Mouse (Mus musculus): ENCODE measurements around the gene Tdrkh. TPM values are rescaled to one million over a fixed set of nuclear protein-coding genes. Genes with fewer than 3 reads are reported as not detected.

Gene Tdrkh
- polyA plus RNA-seq, 1 experiment from 2014 or later = 45.8 TPM

- Histone ChIP-seq H3K9me3 (ENCODE audit: control insufficient read depth, low read length) (no peaks in the 10 kb centered on the region), H3K9ac (0 out of 2 replicates have a peak within 1 kb of the TSS, but pooled peaks have one; percentile 20), H3K27ac (no peak within 1 kb of the TSS), H3K4me3 (replicated peaks; ENCODE audit: low read length) (no peak within 1 kb of the TSS), H3K4me1 (replicated peaks; ENCODE audit: control insufficient read depth, insufficient read depth, low read length) (peaks cover 13% of the 10 kb centered on the region; the same call in 1 of the 2 replicates), H3K36me3 (replicated peaks; ENCODE audit: control insufficient read depth, insufficient read depth) (no peaks in the 10 kb centered on the region), H3K4me2 (replicated peaks) (peak within 1 kb of the TSS; percentile 40), H3K27me3 (ENCODE audit: control insufficient read depth, insufficient read depth, low read length) (no peaks in the 10 kb centered on the region)
- DNase-seq (ENCODE audit: low spot score) = no peak
- WGBS = 14% methylated on average over 5 of the region's 5 CpGs
- no peak for ATAC-seq (ENCODE audit: low FRiP score)
Observed at GRCm38 (mm10) chr3:94372641-94373040, 40.4 kb upstream of the Tdrkh start, which contains the start of gene Rorc. TSS of gene Rorc (plus strand) at chr3:94372794.

- Histone ChIP-seq H3K9ac (0 out of 2 replicates have a peak overlapping the region, but pooled peaks have one; percentile 20), H3K36me3 (replicated peaks; ENCODE audit: control insufficient read depth, insufficient read depth) (no peaks in the 10 kb centered on the region), H3K4me2 (replicated peaks) (peak overlapping the region; percentile 40), H3K4me3 (replicated peaks; ENCODE audit: low read length) (no peak overlapping the region), H3K27ac (no peak overlapping the region), H3K4me1 (replicated peaks; ENCODE audit: control insufficient read depth, insufficient read depth, low read length) (peaks cover 13% of the 10 kb centered on the region; the same call in 1 of the 2 replicates), H3K27me3 (ENCODE audit: control insufficient read depth, insufficient read depth, low read length) (no peaks in the 10 kb centered on the region), H3K9me3 (ENCODE audit: control insufficient read depth, low read length) (no peaks in the 10 kb centered on the region)
- DNase-seq (ENCODE audit: low spot score) (peak; percentile 23), ATAC-seq (ENCODE audit: low FRiP score) (peak; percentile 16; the same call in 1 of the 2 replicates)
- WGBS = 5% methylated on average over 10 of the region's 10 CpGs
Observed at GRCm38 (mm10) chr3:94373090-94373489, 40.0 kb upstream of the Tdrkh start.

DNA sequence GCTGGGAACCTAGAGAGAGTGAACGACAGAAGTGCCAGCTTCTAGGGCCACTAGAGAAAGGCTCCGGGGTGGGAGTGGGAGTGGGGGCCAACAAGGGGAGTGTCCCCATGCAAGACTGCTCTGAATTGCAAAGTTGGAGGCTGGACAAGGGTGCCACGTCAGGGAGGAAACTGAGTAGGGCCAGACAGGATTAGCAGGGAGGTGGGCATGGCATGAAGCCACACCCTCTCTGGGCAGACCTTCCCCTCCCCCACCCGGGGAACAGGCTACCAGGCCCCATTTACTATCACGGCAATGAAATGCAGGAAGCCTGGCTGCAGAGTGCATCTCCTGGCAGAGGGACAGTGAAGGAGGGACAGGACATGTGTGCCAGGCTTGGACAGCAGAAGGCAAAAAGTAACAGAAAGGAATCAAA is 39.5 kb upstream of the Tdrkh start:
- DNase-seq (ENCODE audit: low spot score) (peak; percentile 24), ATAC-seq (ENCODE audit: low FRiP score) (peak; percentile 44; the same call in 1 of the 2 replicates)
- H3K4me3 ChIP-seq (replicated peaks; ENCODE audit: low read length) = no peak overlapping the region
- H3K9me3 ChIP-seq (ENCODE audit: control insufficient read depth, low read length) = no peaks in the 10 kb centered on the region
- no peak overlapping the region for H3K27ac ChIP-seq
- H3K36me3 ChIP-seq (replicated peaks; ENCODE audit: control insufficient read depth, insufficient read depth) = no peaks in the 10 kb centered on the region
- WGBS = 1% methylated on average over 5 of the region's 5 CpGs
- peak overlapping the region; percentile 40 for H3K4me2 ChIP-seq (replicated peaks)
- H3K4me1 ChIP-seq (replicated peaks; ENCODE audit: control insufficient read depth, insufficient read depth, low read length) = peaks cover 13% of the 10 kb centered on the region; the same call in 1 of the 2 replicates
- no peaks in the 10 kb centered on the region for H3K27me3 ChIP-seq (ENCODE audit: control insufficient read depth, insufficient read depth, low read length)
- H3K9ac ChIP-seq = no peak overlapping the region

DNA sequence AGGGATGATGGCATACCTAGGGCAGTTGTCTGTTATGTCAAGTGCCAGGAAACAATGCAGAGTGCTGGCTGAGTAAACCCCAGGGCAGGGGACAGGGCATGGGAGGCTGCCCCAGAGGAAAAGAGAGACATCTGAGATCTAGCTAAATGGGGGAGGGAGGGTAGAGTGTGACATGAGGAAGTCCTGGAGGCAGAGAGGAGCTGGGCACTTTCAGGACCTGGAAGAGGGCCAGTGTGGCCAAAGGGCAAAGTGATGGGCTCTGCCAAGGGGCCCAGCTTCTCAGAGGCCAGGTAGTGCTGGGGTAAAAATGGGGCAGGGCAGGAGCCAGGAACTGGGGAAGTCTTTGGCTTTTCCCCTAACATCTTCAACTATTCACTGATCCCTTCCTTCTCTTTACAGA is 38.4 kb upstream of the Tdrkh start:
- Histone ChIP-seq H3K4me2 (replicated peaks) (no peak overlapping the region), H3K4me3 (replicated peaks; ENCODE audit: low read length) (no peak overlapping the region), H3K9me3 (ENCODE audit: control insufficient read depth, low read length) (no peaks in the 10 kb centered on the region), H3K9ac (no peak overlapping the region), H3K4me1 (replicated peaks; ENCODE audit: control insufficient read depth, insufficient read depth, low read length) (peaks cover 13% of the 10 kb centered on the region; the same call in 1 of the 2 replicates), H3K36me3 (replicated peaks; ENCODE audit: control insufficient read depth, insufficient read depth) (no peaks in the 10 kb centered on the region), H3K27ac (no peak overlapping the region), H3K27me3 (ENCODE audit: control insufficient read depth, insufficient read depth, low read length) (no peaks in the 10 kb centered on the region)
- ATAC-seq (ENCODE audit: low FRiP score) = no peak
- no peak for DNase-seq (ENCODE audit: low spot score)

DNA sequence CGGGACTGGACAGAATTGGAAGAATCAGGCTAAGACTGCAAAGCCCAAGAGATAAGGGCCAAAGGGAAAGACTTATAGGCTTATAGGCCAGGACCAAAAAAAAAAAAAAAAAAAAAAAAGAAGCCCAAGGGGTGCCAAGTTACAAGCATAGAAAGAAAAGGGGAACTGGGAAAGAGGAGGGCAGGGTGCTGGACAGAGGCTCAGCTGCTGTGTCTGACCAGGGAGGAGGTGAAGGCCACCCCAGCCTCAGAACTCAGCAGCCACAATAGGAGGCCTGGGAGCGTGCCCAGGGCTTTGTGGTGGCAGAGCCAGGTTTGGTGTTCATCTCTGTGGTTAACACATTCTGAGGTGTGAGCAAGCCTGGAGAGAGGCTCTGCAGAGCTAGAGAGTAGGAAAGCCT is 37.9 kb upstream of the Tdrkh start:
- Histone ChIP-seq H3K36me3 (replicated peaks; ENCODE audit: control insufficient read depth, insufficient read depth) (no peaks in the 10 kb centered on the region), H3K4me2 (replicated peaks) (no peak overlapping the region), H3K27me3 (ENCODE audit: control insufficient read depth, insufficient read depth, low read length) (no peaks in the 10 kb centered on the region), H3K9me3 (ENCODE audit: control insufficient read depth, low read length) (no peaks in the 10 kb centered on the region), H3K4me3 (replicated peaks; ENCODE audit: low read length) (no peak overlapping the region), H3K4me1 (replicated peaks; ENCODE audit: control insufficient read depth, insufficient read depth, low read length) (peaks cover 13% of the 10 kb centered on the region; the same call in 1 of the 2 replicates), H3K27ac (no peak overlapping the region), H3K9ac (no peak overlapping the region)
- 76% methylated on average over 2 of the region's 2 CpGs for WGBS
- ATAC-seq (ENCODE audit: low FRiP score) (no peak), DNase-seq (ENCODE audit: low spot score) (no peak)

- no peak overlapping the region for H3K4me3 ChIP-seq (replicated peaks; ENCODE audit: low read length)
- H3K4me1 ChIP-seq (replicated peaks; ENCODE audit: control insufficient read depth, insufficient read depth, low read length) = peaks cover 13% of the 10 kb centered on the region; the same call in 1 of the 2 replicates
- DNase-seq (ENCODE audit: low spot score) (no peak), ATAC-seq (ENCODE audit: low FRiP score) (no peak)
- no peak overlapping the region for H3K4me2 ChIP-seq (replicated peaks)
- WGBS = 57% methylated on average over 5 of the region's 5 CpGs
- H3K36me3 ChIP-seq (replicated peaks; ENCODE audit: control insufficient read depth, insufficient read depth) = no peaks in the 10 kb centered on the region
- H3K9me3 ChIP-seq (ENCODE audit: control insufficient read depth, low read length) = no peaks in the 10 kb centered on the region
- H3K27me3 ChIP-seq (ENCODE audit: control insufficient read depth, insufficient read depth, low read length) = no peaks in the 10 kb centered on the region
- H3K9ac ChIP-seq = no peak overlapping the region
- H3K27ac ChIP-seq = no peak overlapping the region
Observed at GRCm38 (mm10) chr3:94375861-94376260, 37.2 kb upstream of the Tdrkh start.

DNA sequence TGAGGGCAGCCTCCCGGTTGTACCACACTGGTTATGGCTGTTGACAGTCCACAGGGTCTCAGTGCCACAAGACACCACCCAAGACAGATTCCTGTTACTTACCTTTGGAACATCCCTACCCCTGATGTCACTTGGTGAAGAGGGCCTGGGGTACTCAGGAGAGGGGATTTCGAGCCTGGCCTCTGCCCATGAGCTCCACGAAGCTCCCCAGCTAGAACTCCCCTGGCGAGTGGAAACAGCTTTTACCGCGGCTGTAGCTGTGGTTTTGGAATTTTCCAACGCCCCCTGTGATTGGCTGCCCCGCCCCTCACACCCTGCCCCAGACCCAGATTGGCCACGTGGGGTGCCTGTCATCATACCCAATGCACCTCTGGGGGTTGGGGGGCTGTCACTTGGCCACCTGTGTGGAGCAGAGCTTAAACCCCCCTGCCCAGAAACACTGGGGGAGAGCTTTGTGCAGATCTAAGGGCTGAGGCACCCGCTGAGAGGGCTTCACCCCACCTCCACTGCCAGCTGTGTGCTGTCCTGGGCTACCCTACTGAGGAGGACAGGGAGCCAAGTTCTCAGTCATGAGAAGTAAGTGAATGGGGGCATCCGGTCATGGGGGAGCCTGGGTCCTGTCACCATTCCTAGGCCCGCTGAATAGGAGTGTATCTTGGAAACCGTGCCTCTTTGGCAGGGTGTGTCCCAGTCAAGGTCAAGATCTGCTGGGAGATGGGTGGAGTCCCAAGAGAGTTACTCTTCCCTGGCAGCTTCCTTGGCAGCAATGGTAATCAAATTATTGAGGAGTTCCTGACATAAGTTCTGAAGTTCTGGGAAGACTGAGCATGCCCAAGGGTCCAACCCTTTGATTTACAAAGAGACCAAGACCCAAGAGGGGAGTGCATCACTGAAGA is 35.8 kb upstream of the Tdrkh start:
- no peaks in the 10 kb centered on the region for H3K27me3 ChIP-seq (ENCODE audit: control insufficient read depth, insufficient read depth, low read length)
- WGBS = 26% methylated on average over 13 of the region's 13 CpGs

GRCm38 (mm10) chr3:94379831-94380510 is 33.1 kb upstream of the Tdrkh start:
- WGBS = 30% methylated on average over 9 of the region's 9 CpGs
- H3K27ac ChIP-seq = no peak overlapping the region
- H3K4me1 ChIP-seq (replicated peaks; ENCODE audit: control insufficient read depth, insufficient read depth, low read length) = no peaks in the 10 kb centered on the region
- H3K36me3 ChIP-seq (replicated peaks; ENCODE audit: control insufficient read depth, insufficient read depth) = no peaks in the 10 kb centered on the region
- H3K9me3 ChIP-seq (ENCODE audit: control insufficient read depth, low read length) = no peaks in the 10 kb centered on the region
- no peaks in the 10 kb centered on the region for H3K27me3 ChIP-seq (ENCODE audit: control insufficient read depth, insufficient read depth, low read length)
- H3K4me2 ChIP-seq (replicated peaks) = no peak overlapping the region
- ATAC-seq (ENCODE audit: low FRiP score) = no peak
- H3K9ac ChIP-seq = no peak overlapping the region
- no peak overlapping the region for H3K4me3 ChIP-seq (replicated peaks; ENCODE audit: low read length)
- no peak for DNase-seq (ENCODE audit: low spot score)

More for the DNA sequence above, 35.8 kb upstream of the Tdrkh start:
- no peak overlapping the region for H3K4me3 ChIP-seq (replicated peaks; ENCODE audit: low read length)
- H3K9me3 ChIP-seq (ENCODE audit: control insufficient read depth, low read length) = no peaks in the 10 kb centered on the region
- no peak overlapping the region for H3K27ac ChIP-seq
- H3K4me2 ChIP-seq (replicated peaks) = no peak overlapping the region
- H3K4me1 ChIP-seq (replicated peaks; ENCODE audit: control insufficient read depth, insufficient read depth, low read length) = peaks cover 9% of the 10 kb centered on the region; the same call in 1 of the 2 replicates
- DNase-seq (ENCODE audit: low spot score) = no peak
- H3K9ac ChIP-seq = no peak overlapping the region
- no peaks in the 10 kb centered on the region for H3K36me3 ChIP-seq (replicated peaks; ENCODE audit: control insufficient read depth, insufficient read depth)
- no peak for ATAC-seq (ENCODE audit: low FRiP score)

GRCm38 (mm10) chr3:94382308-94382707 is 30.8 kb upstream of the Tdrkh start:
- H3K4me2 ChIP-seq (replicated peaks) = no peak overlapping the region
- no peaks in the 10 kb centered on the region for H3K36me3 ChIP-seq (replicated peaks; ENCODE audit: control insufficient read depth, insufficient read depth)
- no peak for ATAC-seq (ENCODE audit: low FRiP score)
- no peaks in the 10 kb centered on the region for H3K27me3 ChIP-seq (ENCODE audit: control insufficient read depth, insufficient read depth, low read length)
- WGBS = 80% methylated on average over 5 of the region's 5 CpGs
- H3K4me1 ChIP-seq (replicated peaks; ENCODE audit: control insufficient read depth, insufficient read depth, low read length) = no peaks in the 10 kb centered on the region
- H3K27ac ChIP-seq = no peak overlapping the region
- no peak overlapping the region for H3K4me3 ChIP-seq (replicated peaks; ENCODE audit: low read length)
- no peak for DNase-seq (ENCODE audit: low spot score)
- H3K9me3 ChIP-seq (ENCODE audit: control insufficient read depth, low read length) = no peaks in the 10 kb centered on the region
- no peak overlapping the region for H3K9ac ChIP-seq

Measured in hindbrain, embryonic 14.5 days (tissue).